Mouse (Mus musculus): ENCODE measurements around the gene Nipbl. TPM values are rescaled to one million over a fixed set of nuclear protein-coding genes. Genes with fewer than 3 reads are reported as not detected.

Gene Nipbl
- polyA plus RNA-seq, 1 experiment, result 21.1 TPM

GRCm38 (mm10) chr15:8413356-8413755 is 30.9 kb downstream of the Nipbl start:
- TF ChIP-seq CTCF (IDR thresholded peaks at IDR 0.05; ENCODE audit: borderline replicate concordance, extremely low read depth, insufficient read depth, insufficient read length) (no peak), POLR2A (IDR thresholded peaks at IDR 0.05; ENCODE audit: borderline replicate concordance, extremely low read depth, insufficient read depth, insufficient read length, poor library complexity, severe bottlenecking) (no peak)
- no peak for DNase-seq (ENCODE audit: low read depth)

- no peak for DNase-seq (ENCODE audit: low read depth)
- TF ChIP-seq CTCF (IDR thresholded peaks at IDR 0.05; ENCODE audit: borderline replicate concordance, extremely low read depth, insufficient read depth, insufficient read length) (no peak), POLR2A (IDR thresholded peaks at IDR 0.05; ENCODE audit: borderline replicate concordance, extremely low read depth, insufficient read depth, insufficient read length, poor library complexity, severe bottlenecking) (no peak)
Measured at GRCm38 (mm10) chr15:8411873-8412272, 32.4 kb downstream of the Nipbl start.

- TF ChIP-seq CTCF (IDR thresholded peaks at IDR 0.05; ENCODE audit: borderline replicate concordance, extremely low read depth, insufficient read depth, insufficient read length) (no peak), POLR2A (IDR thresholded peaks at IDR 0.05; ENCODE audit: borderline replicate concordance, extremely low read depth, insufficient read depth, insufficient read length, poor library complexity, severe bottlenecking) (no peak)
- no peak for DNase-seq (ENCODE audit: low read depth)
Measured at GRCm38 (mm10) chr15:8411168-8411837, 33.0 kb downstream of the Nipbl start.

GRCm38 (mm10) chr15:8407082-8407481 is 37.2 kb downstream of the Nipbl start:
- TF ChIP-seq CTCF (IDR thresholded peaks at IDR 0.05; ENCODE audit: borderline replicate concordance, extremely low read depth, insufficient read depth, insufficient read length), result no peak
- no peak for TF ChIP-seq POLR2A (IDR thresholded peaks at IDR 0.05; ENCODE audit: borderline replicate concordance, extremely low read depth, insufficient read depth, insufficient read length, poor library complexity, severe bottlenecking)
- no peak for DNase-seq (ENCODE audit: low read depth)

GRCm38 (mm10) chr15:8406219-8406618 is 38.0 kb downstream of the Nipbl start:
- no peak for DNase-seq (ENCODE audit: low read depth)
- TF ChIP-seq POLR2A (IDR thresholded peaks at IDR 0.05; ENCODE audit: borderline replicate concordance, extremely low read depth, insufficient read depth, insufficient read length, poor library complexity, severe bottlenecking) (no peak), CTCF (IDR thresholded peaks at IDR 0.05; ENCODE audit: borderline replicate concordance, extremely low read depth, insufficient read depth, insufficient read length) (no peak)

- TF ChIP-seq POLR2A (IDR thresholded peaks at IDR 0.05; ENCODE audit: borderline replicate concordance, extremely low read depth, insufficient read depth, insufficient read length, poor library complexity, severe bottlenecking) (no peak), CTCF (IDR thresholded peaks at IDR 0.05; ENCODE audit: borderline replicate concordance, extremely low read depth, insufficient read depth, insufficient read length) (no peak)
- DNase-seq (ENCODE audit: low read depth), result no peak
Measured at GRCm38 (mm10) chr15:8402591-8402990, 41.7 kb downstream of the Nipbl start.

- TF ChIP-seq POLR2A (IDR thresholded peaks at IDR 0.05; ENCODE audit: borderline replicate concordance, extremely low read depth, insufficient read depth, insufficient read length, poor library complexity, severe bottlenecking) (no peak), CTCF (IDR thresholded peaks at IDR 0.05; ENCODE audit: borderline replicate concordance, extremely low read depth, insufficient read depth, insufficient read length) (no peak)
- DNase-seq (ENCODE audit: low read depth), result no peak
Measured at GRCm38 (mm10) chr15:8401536-8401935, 42.7 kb downstream of the Nipbl start.

- no peak for TF ChIP-seq CTCF (IDR thresholded peaks at IDR 0.05; ENCODE audit: borderline replicate concordance, extremely low read depth, insufficient read depth, insufficient read length)
- no peak for TF ChIP-seq POLR2A (IDR thresholded peaks at IDR 0.05; ENCODE audit: borderline replicate concordance, extremely low read depth, insufficient read depth, insufficient read length, poor library complexity, severe bottlenecking)
- DNase-seq (ENCODE audit: low read depth), result no peak
Measured at GRCm38 (mm10) chr15:8391764-8392163, 52.5 kb downstream of the Nipbl start.

GRCm38 (mm10) chr15:8382213-8382612 is 62.0 kb downstream of the Nipbl start:
- TF ChIP-seq POLR2A (IDR thresholded peaks at IDR 0.05; ENCODE audit: borderline replicate concordance, extremely low read depth, insufficient read depth, insufficient read length, poor library complexity, severe bottlenecking) (no peak), CTCF (IDR thresholded peaks at IDR 0.05; ENCODE audit: borderline replicate concordance, extremely low read depth, insufficient read depth, insufficient read length) (no peak)
- DNase-seq (ENCODE audit: low read depth), result peak; percentile 70

- no peak for TF ChIP-seq CTCF (IDR thresholded peaks at IDR 0.05; ENCODE audit: borderline replicate concordance, extremely low read depth, insufficient read depth, insufficient read length)
- no peak for TF ChIP-seq POLR2A (IDR thresholded peaks at IDR 0.05; ENCODE audit: borderline replicate concordance, extremely low read depth, insufficient read depth, insufficient read length, poor library complexity, severe bottlenecking)
- DNase-seq (ENCODE audit: low read depth), result no peak
Measured at GRCm38 (mm10) chr15:8375657-8376056, 68.6 kb downstream of the Nipbl start.

- no peak for TF ChIP-seq POLR2A (IDR thresholded peaks at IDR 0.05; ENCODE audit: borderline replicate concordance, extremely low read depth, insufficient read depth, insufficient read length, poor library complexity, severe bottlenecking)
- TF ChIP-seq CTCF (IDR thresholded peaks at IDR 0.05; ENCODE audit: borderline replicate concordance, extremely low read depth, insufficient read depth, insufficient read length), result no peak
- no peak for DNase-seq (ENCODE audit: low read depth)
Measured at GRCm38 (mm10) chr15:8374724-8375123, 69.5 kb downstream of the Nipbl start.

- TF ChIP-seq CTCF (IDR thresholded peaks at IDR 0.05; ENCODE audit: borderline replicate concordance, extremely low read depth, insufficient read depth, insufficient read length), result no peak
- TF ChIP-seq POLR2A (IDR thresholded peaks at IDR 0.05; ENCODE audit: borderline replicate concordance, extremely low read depth, insufficient read depth, insufficient read length, poor library complexity, severe bottlenecking), result no peak
- no peak for DNase-seq (ENCODE audit: low read depth)
Measured at GRCm38 (mm10) chr15:8347104-8347773, 97.0 kb downstream of the Nipbl start.

Data from brain, embryonic 14.5 days (tissue).